Mouse (Mus musculus) ES-E14 (cell line): ENCODE data around the gene Hsd11b2.

Experiments
- CHD2 ChIP-seq: IDR thresholded peaks from 2 replicates; pipeline ENCODE4 v1.6.1; 2014; ENCODE audit warnings: mild to moderate bottlenecking, low read depth, low read length, inconsistent platforms
- MAFK ChIP-seq: IDR thresholded peaks from 2 replicates; pipeline ENCODE4 v1.6.1; 2014; ENCODE audit warnings: mild to moderate bottlenecking, low read depth, low read length, inconsistent platforms; ENCODE audit not compliant: insufficient read depth

DNA sequence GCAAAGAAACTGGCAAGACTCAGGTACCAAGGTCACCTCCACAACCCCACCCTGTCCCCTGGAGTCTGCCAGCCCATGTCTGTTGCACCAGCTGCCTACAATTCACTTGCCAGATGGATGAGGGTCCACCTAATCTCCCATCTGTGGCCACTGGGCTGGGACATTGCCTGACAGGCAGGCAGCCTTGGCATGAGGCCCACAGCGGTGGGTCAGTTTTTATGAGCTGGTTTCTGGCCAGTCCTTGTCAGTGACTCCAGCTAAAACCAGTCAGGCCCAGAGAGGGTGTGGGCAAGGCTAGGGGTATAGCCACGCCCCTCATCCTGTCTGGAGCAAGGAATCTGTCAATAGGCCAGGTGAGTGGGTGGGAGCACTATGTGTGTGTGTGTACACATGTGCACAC is 8.6 kb downstream of the Hsd11b2 start:
- TF ChIP-seq CHD2 (no peak), MAFK (no peak)
